ENCODE assay signal across 14 mouse cellular contexts in genomic region chr3:68977696-68978095, GRCm38 (mm10).
"Had no signal": no experiment of that assay in that cellular context is flagged by ENCODE, and none has a peak within 500 bp of the region (broad histone marks: within the 10 kb centered on the region; RNA-seq: fewer than 3 reads in every experiment).

No protein-coding gene starts in this region.

- DNase-seq: kidney, adult 18-20 months; kidney, postnatal 10 days; lung, embryonic 14.5 days; lung, postnatal 10 days; lung, postnatal 4 days; right cerebral cortex, postnatal 4 days; spleen, adult 18-20 months had no signal

- ATAC-seq: midbrain, embryonic 15.5 days had no signal

- H3K36me3 ChIP-seq: midbrain, embryonic 15.5 days; neural tube, embryonic 12.5 days had no signal

- H3K27me3 ChIP-seq: liver, embryonic 15.5 days; megakaryocyte, embryonic 14.5 days; midbrain, embryonic 15.5 days; neural tube, embryonic 12.5 days had no signal

- H3K4me3 ChIP-seq: limb, embryonic 10.5 days; liver, embryonic 15.5 days; megakaryocyte, embryonic 14.5 days; midbrain, embryonic 15.5 days; neural tube, embryonic 12.5 days had no signal

- H3K4me1 ChIP-seq: midbrain, embryonic 15.5 days; neural tube, embryonic 12.5 days had no signal

- H3K4me2 ChIP-seq: liver, embryonic 11.5 days; liver, embryonic 15.5 days; lung, embryonic 14.5 days; midbrain, embryonic 11.5 days; midbrain, embryonic 15.5 days; neural tube, embryonic 12.5 days had no signal

- H3K9ac ChIP-seq: liver, embryonic 15.5 days; lung, embryonic 14.5 days; midbrain, embryonic 15.5 days; neural tube, embryonic 12.5 days had no signal

- H3K9me3 ChIP-seq: limb, embryonic 10.5 days; liver, embryonic 15.5 days; megakaryocyte, embryonic 14.5 days; midbrain, embryonic 15.5 days; neural tube, embryonic 12.5 days had no signal

- H3K27ac ChIP-seq: limb, embryonic 10.5 days; midbrain, embryonic 15.5 days; neural tube, embryonic 12.5 days had no signal
